Mouse (Mus musculus) embryonic facial prominence, embryonic 10.5 days (tissue): Measurements from ENCODE around the gene Podxl. TPM values are rescaled to one million over a fixed set of nuclear protein-coding genes. Genes with fewer than 3 reads are reported as not detected.

ENCODE experiments used
- DNase-seq: peaks from one replicate; pipeline ENCODE4 v3.0.0-alpha.2; 2017; ENCODE audit warnings: low spot score
- H3K27ac ChIP-seq: fragments of 300-500 bp; sonication (generic); replicated peaks from 2 replicates; pipeline ENCODE4 v1.5.1; 2016; ENCODE audit warnings: mild to moderate bottlenecking
- H3K27me3 ChIP-seq: fragments of 300-500 bp; sonication (generic); replicated peaks from 2 replicates; pipeline ENCODE4 v1.6.1; 2016; ENCODE audit warnings: low read depth, mild to moderate bottlenecking; ENCODE audit not compliant: poor library complexity, severe bottlenecking
- H3K36me3 ChIP-seq: fragments of 300-500 bp; sonication (generic); replicated peaks from 2 replicates; pipeline ENCODE4 v1.6.1; 2016; ENCODE audit warnings: mild to moderate bottlenecking, moderate library complexity
- H3K4me1 ChIP-seq: fragments of 300-500 bp; sonication (generic); 2 replicates; pipeline ENCODE4 v1.6.1; 2016
- H3K4me3 ChIP-seq: fragments of 300-500 bp; sonication (generic); 2 replicates; pipeline ENCODE4 v1.5.1; 2016; ENCODE audit warnings: mild to moderate bottlenecking, moderate library complexity
- H3K9me3 ChIP-seq: fragments of 300-500 bp; sonication (generic); 2 replicates; pipeline ENCODE4 v1.6.1; 2016; ENCODE audit warnings: mild to moderate bottlenecking
- WGBS: fragments of 180-500 bp; shearing (Covaris S2); methylation state at CpG from one replicate; pipeline ENCODE4 v1.1.7; 2016; 5-methylcytosine and 5-hydroxymethylcytosine counted together
- polyA plus RNA-seq: library from polyadenylated mRNA; unstranded; fragments of >200 nt; fragmentation: Nextera tagmentation; extraction: Ambion mirVana; gene quantifications from 2 replicates; pipeline ENCODE4 v1.2.1, GENCODE M21; 2016

The Podxl gene
- polyA plus RNA-seq, 1 experiment from 2014 or later, result 16.6 TPM

- peaks cover 24% of the 10 kb centered on the region for H3K36me3 ChIP-seq
- no peaks in the 10 kb centered on the region for H3K27me3 ChIP-seq
- no peaks in the 10 kb centered on the region for H3K9me3 ChIP-seq
- H3K4me1 ChIP-seq, result peaks cover 13% of the 10 kb centered on the region
- DNase-seq, result peak; percentile 46
- 75% methylated on average over 8 of the region's 8 CpGs for WGBS
- no peak overlapping the region for H3K27ac ChIP-seq
- H3K4me3 ChIP-seq, result no peak overlapping the region
These were observed 44.7 kb downstream of the Podxl start for GRCm38 (mm10) chr6:31519001-31519471.

GRCm38 (mm10) chr6:31518338-31518698 lies 45.5 kb downstream of the Podxl start:
- 90% methylated on average over 2 of the region's 2 CpGs for WGBS
- no peak for DNase-seq
- Histone ChIP-seq H3K36me3 (peaks cover 23% of the 10 kb centered on the region), H3K4me3 (no peak overlapping the region), H3K27ac (no peak overlapping the region), H3K4me1 (peaks cover 13% of the 10 kb centered on the region), H3K9me3 (no peaks in the 10 kb centered on the region), H3K27me3 (no peaks in the 10 kb centered on the region)

- WGBS, result 79% methylated on average over 9 of the region's 9 CpGs
- Histone ChIP-seq H3K36me3 (peaks cover 26% of the 10 kb centered on the region), H3K4me3 (no peak overlapping the region), H3K27ac (no peak overlapping the region), H3K4me1 (peaks cover 8% of the 10 kb centered on the region), H3K9me3 (no peaks in the 10 kb centered on the region), H3K27me3 (no peaks in the 10 kb centered on the region)
- DNase-seq, result no peak
These were observed 46.0 kb downstream of the Podxl start for GRCm38 (mm10) chr6:31517681-31518337.

GRCm38 (mm10) chr6:31513726-31514125 lies 50.1 kb downstream of the Podxl start:
- no peak overlapping the region for H3K4me3 ChIP-seq
- H3K27ac ChIP-seq, result no peak overlapping the region
- peaks cover 29% of the 10 kb centered on the region for H3K36me3 ChIP-seq
- H3K4me1 ChIP-seq, result peaks cover 2% of the 10 kb centered on the region; the same call in 1 of the 2 replicates
- H3K27me3 ChIP-seq, result no peaks in the 10 kb centered on the region
- no peaks in the 10 kb centered on the region for H3K9me3 ChIP-seq
- no peak for DNase-seq
- WGBS, result 91% methylated on average over 6 of the region's 6 CpGs

GRCm38 (mm10) chr6:31502614-31503013 lies 61.2 kb downstream of the Podxl start:
- 91% methylated on average over 2 of the region's 2 CpGs for WGBS
- no peak for DNase-seq

GRCm38 (mm10) chr6:31500691-31501090 lies 63.1 kb downstream of the Podxl start:
- no peak overlapping the region for H3K4me3 ChIP-seq
- no peaks in the 10 kb centered on the region for H3K9me3 ChIP-seq
- no peaks in the 10 kb centered on the region for H3K4me1 ChIP-seq
- peaks cover 63% of the 10 kb centered on the region for H3K36me3 ChIP-seq
- H3K27ac ChIP-seq, result no peak overlapping the region
- H3K27me3 ChIP-seq, result no peaks in the 10 kb centered on the region
- no peak for DNase-seq

More at GRCm38 (mm10) chr6:31502614-31503013, 61.2 kb downstream of the Podxl start:
- Histone ChIP-seq H3K36me3 (peaks cover 47% of the 10 kb centered on the region), H3K27ac (no peak overlapping the region), H3K4me1 (no peaks in the 10 kb centered on the region), H3K27me3 (no peaks in the 10 kb centered on the region), H3K4me3 (no peak overlapping the region), H3K9me3 (no peaks in the 10 kb centered on the region)

- Histone ChIP-seq H3K4me3 (no peak overlapping the region), H3K27me3 (no peaks in the 10 kb centered on the region), H3K4me1 (no peaks in the 10 kb centered on the region), H3K27ac (no peak overlapping the region), H3K36me3 (peaks cover 65% of the 10 kb centered on the region), H3K9me3 (no peaks in the 10 kb centered on the region)
- 97% methylated on average over 2 of the region's 2 CpGs for WGBS
- DNase-seq, result no peak
These were observed 63.5 kb downstream of the Podxl start for GRCm38 (mm10) chr6:31500260-31500659.

- no peaks in the 10 kb centered on the region for H3K4me1 ChIP-seq
- H3K9me3 ChIP-seq, result no peaks in the 10 kb centered on the region
- H3K36me3 ChIP-seq, result peaks cover 69% of the 10 kb centered on the region
- WGBS, result 93% methylated on average over 10 of the region's 10 CpGs
- no peak overlapping the region for H3K27ac ChIP-seq
- no peak overlapping the region for H3K4me3 ChIP-seq
- DNase-seq, result no peak
- no peaks in the 10 kb centered on the region for H3K27me3 ChIP-seq
These were observed 63.9 kb downstream of the Podxl start for GRCm38 (mm10) chr6:31499836-31500235.

GRCm38 (mm10) chr6:31496227-31496626 lies 67.6 kb downstream of the Podxl start:
- peaks cover 59% of the 10 kb centered on the region for H3K36me3 ChIP-seq
- 90% methylated on average over 2 of the region's 2 CpGs for WGBS
- DNase-seq, result no peak
- no peaks in the 10 kb centered on the region for H3K27me3 ChIP-seq
- no peaks in the 10 kb centered on the region for H3K9me3 ChIP-seq
- no peaks in the 10 kb centered on the region for H3K4me1 ChIP-seq
- no peak overlapping the region for H3K27ac ChIP-seq
- H3K4me3 ChIP-seq, result no peak overlapping the region

- peaks cover 64% of the 10 kb centered on the region for H3K36me3 ChIP-seq
- H3K4me3 ChIP-seq, result no peak overlapping the region
- H3K4me1 ChIP-seq, result no peaks in the 10 kb centered on the region
- H3K9me3 ChIP-seq, result no peaks in the 10 kb centered on the region
- 87% methylated on average over 2 of the region's 2 CpGs for WGBS
- DNase-seq, result no peak
- no peak overlapping the region for H3K27ac ChIP-seq
- H3K27me3 ChIP-seq, result no peaks in the 10 kb centered on the region
These were observed 68.6 kb downstream of the Podxl start for GRCm38 (mm10) chr6:31495122-31495731.

- no peak for DNase-seq
- Histone ChIP-seq H3K27ac (no peak overlapping the region), H3K9me3 (no peaks in the 10 kb centered on the region), H3K4me1 (no peaks in the 10 kb centered on the region), H3K36me3 (peaks cover 58% of the 10 kb centered on the region), H3K27me3 (no peaks in the 10 kb centered on the region), H3K4me3 (no peak overlapping the region)
- 94% methylated on average over 7 of the region's 7 CpGs for WGBS
These were observed 73.8 kb downstream of the Podxl start for GRCm38 (mm10) chr6:31489950-31490349.

GRCm38 (mm10) chr6:31486601-31487000 lies 77.2 kb downstream of the Podxl start:
- H3K9me3 ChIP-seq, result no peaks in the 10 kb centered on the region
- H3K36me3 ChIP-seq, result peaks cover 39% of the 10 kb centered on the region
- no peak overlapping the region for H3K4me3 ChIP-seq
- no peaks in the 10 kb centered on the region for H3K27me3 ChIP-seq
- no peak for DNase-seq
- no peak overlapping the region for H3K27ac ChIP-seq
- no peaks in the 10 kb centered on the region for H3K4me1 ChIP-seq
- 85% methylated on average over 2 of the region's 2 CpGs for WGBS

- no peak overlapping the region for H3K27ac ChIP-seq
- H3K9me3 ChIP-seq, result no peaks in the 10 kb centered on the region
- H3K27me3 ChIP-seq, result no peaks in the 10 kb centered on the region
- no peaks in the 10 kb centered on the region for H3K4me1 ChIP-seq
- WGBS, result 77% methylated on average over 4 of the region's 4 CpGs
- H3K36me3 ChIP-seq, result peaks cover 36% of the 10 kb centered on the region
- no peak overlapping the region for H3K4me3 ChIP-seq
- no peak for DNase-seq
These were observed 83.8 kb downstream of the Podxl start for GRCm38 (mm10) chr6:31480008-31480407.
